Mouse (Mus musculus) embryonic facial prominence, embryonic 11.5 days (tissue): Measurements from ENCODE around the gene Gng12. TPM values are rescaled to one million over a fixed set of nuclear protein-coding genes. Genes with fewer than 3 reads are reported as not detected.

ENCODE experiments used
- ATAC-seq: fragments of 200-750 bp; cut with Nextera tagmentation; replicated peaks from 2 replicates; pipeline ENCODE4 v1.8.0; 2017; ENCODE audit warnings: low read depth; ENCODE audit not compliant: insufficient number of reproducible peaks, low FRiP score, low TSS enrichment
- DNase-seq: peaks from one replicate; pipeline ENCODE4 v3.0.0-alpha.2; 2015; ENCODE audit warnings: low spot score
- H3K27ac ChIP-seq: fragments of 300-500 bp; sonication (generic); replicated peaks from 2 replicates; pipeline ENCODE4 v1.5.1; 2014; ENCODE audit warnings: mild to moderate bottlenecking, low read depth, low read length, control low read depth
- H3K27me3 ChIP-seq: fragments of 300-500 bp; sonication (generic); 2 replicates; pipeline ENCODE4 v1.6.1; 2014; ENCODE audit warnings: mild to moderate bottlenecking, low read length, moderate library complexity, mixed read lengths; ENCODE audit not compliant: control insufficient read depth, insufficient read depth
- H3K36me3 ChIP-seq: fragments of 300-500 bp; sonication (generic); replicated peaks from 2 replicates; pipeline ENCODE4 v1.6.1; 2014; ENCODE audit warnings: low read depth, mild to moderate bottlenecking, low read length, moderate library complexity, mixed read lengths; ENCODE audit not compliant: control insufficient read depth, insufficient read depth
- H3K4me1 ChIP-seq: fragments of 300-500 bp; sonication (generic); 2 replicates; pipeline ENCODE4 v1.6.1; 2014; ENCODE audit warnings: low read length, mixed read lengths; ENCODE audit not compliant: control insufficient read depth, insufficient read depth
- H3K4me2 ChIP-seq: fragments of 300-500 bp; sonication (generic); 2 replicates; pipeline ENCODE4 v1.6.1; 2014; ENCODE audit warnings: low read depth, mild to moderate bottlenecking, control low read depth, low read length, moderate library complexity
- H3K4me3 ChIP-seq: fragments of 300-500 bp; sonication (generic); 2 replicates; pipeline ENCODE4 v1.5.1; 2014; ENCODE audit warnings: low read depth, low read length, control low read depth
- H3K9ac ChIP-seq: fragments of 300-500 bp; sonication (generic); replicated peaks from 2 replicates; pipeline ENCODE4 v1.6.1; 2014; ENCODE audit warnings: mild to moderate bottlenecking, control low read depth, low read length
- H3K9me3 ChIP-seq: fragments of 300-500 bp; sonication (generic); replicated peaks from 2 replicates; pipeline ENCODE4 v1.6.1; 2016; ENCODE audit warnings: mild to moderate bottlenecking, low read length, inconsistent platforms, mixed read lengths; ENCODE audit not compliant: control insufficient read depth
- WGBS: fragments of 180-500 bp; shearing (Covaris S2); extraction: QIAGEN DNeasy Blood & Tissue Kit; methylation state at CpG from one replicate; pipeline ENCODE4 v1.1.7; 2014; 5-methylcytosine and 5-hydroxymethylcytosine counted together
- polyA plus RNA-seq: library from polyadenylated mRNA; unstranded; fragments of >200 nt; fragmentation: Nextera tagmentation; extraction: Ambion mirVana; gene quantifications from 2 replicates; pipeline ENCODE4 v1.2.1, GENCODE M21; 2014

The Gng12 gene
- polyA plus RNA-seq, 1 experiment from 2014 or later = 67.0 TPM

DNA sequence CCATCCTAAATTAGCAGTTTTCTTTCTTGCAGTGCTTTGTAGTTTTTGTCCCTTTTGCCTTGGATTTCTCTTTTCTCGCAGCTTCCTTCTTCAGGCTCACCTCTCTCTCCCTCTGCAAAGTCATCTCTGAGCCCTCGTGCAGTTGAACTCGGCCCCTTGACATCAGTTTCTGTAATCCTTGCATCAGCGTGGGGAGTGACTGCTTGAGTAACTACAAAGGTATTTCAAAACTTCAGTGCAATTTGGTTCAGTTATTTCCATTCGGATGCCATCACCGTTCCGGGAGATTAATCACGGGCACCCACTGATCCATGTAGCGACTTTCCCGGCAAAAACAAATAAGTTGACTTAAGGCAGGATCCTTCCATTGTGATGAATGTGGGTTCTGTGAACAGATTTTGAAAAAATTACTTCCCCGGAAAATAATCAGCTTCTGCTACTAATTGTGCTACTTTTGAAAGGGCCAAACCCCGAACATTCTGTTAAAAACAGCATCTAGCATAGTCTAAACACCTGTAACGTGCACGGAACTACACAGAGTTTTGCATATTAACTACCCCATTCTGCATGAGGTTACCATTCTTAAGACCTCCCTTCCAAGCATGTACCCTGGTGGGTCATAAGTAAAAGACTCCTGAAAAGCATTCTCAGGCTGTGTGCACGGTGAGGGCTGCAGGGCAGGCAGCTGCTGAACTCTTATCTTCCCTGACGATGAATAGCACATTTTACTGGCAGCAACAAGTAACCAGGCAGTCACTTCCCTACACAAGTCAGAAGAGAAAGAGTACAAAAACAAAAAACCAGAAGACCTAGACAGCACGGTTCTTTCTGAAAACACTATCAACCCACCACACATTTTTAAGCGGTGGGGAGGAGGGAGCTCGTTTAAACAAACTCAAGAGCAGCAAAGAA, 139.4 kb downstream of the Gng12 start:
- H3K9ac ChIP-seq = peak overlapping the region; percentile 77
- ATAC-seq (no peak), DNase-seq (no peak)
- H3K4me2 ChIP-seq = peak overlapping the region; percentile 48
- WGBS = 12% methylated on average over 19 of the region's 19 CpGs
- no peaks in the 10 kb centered on the region for H3K4me1 ChIP-seq
- H3K9me3 ChIP-seq = no peaks in the 10 kb centered on the region
- no peaks in the 10 kb centered on the region for H3K36me3 ChIP-seq
- H3K27me3 ChIP-seq = no peaks in the 10 kb centered on the region
- peak overlapping the region; percentile 73 for H3K4me3 ChIP-seq
- 0 out of 2 replicates have a peak overlapping the region, but pooled peaks have one; percentile 84 for H3K27ac ChIP-seq

DNA sequence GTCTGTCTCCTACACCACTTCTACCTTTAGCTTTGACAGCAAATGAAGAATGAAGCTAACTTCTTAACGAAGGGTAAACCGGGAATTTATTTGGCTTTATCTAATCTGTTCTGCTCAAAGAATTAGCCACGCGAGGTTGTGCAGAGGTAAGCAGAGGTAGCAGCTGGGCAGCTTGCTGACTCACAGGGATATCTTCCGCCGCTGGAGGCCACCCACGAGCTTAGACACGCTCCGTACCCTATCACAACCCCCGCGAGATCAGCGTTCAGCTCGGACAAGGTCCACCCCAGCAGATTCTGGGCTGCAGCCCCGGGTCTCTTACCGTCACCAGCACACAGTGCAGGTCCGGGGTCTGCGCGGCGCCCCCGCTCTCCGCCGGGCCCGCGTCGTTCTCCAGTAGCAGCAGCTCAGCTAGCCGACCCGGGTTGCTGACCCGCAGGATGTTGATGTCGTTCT, 140.2 kb downstream of the Gng12 start:
- no peaks in the 10 kb centered on the region for H3K36me3 ChIP-seq
- no peaks in the 10 kb centered on the region for H3K27me3 ChIP-seq
- under 1% methylated on average over 29 of the region's 29 CpGs for WGBS
- ATAC-seq (peak; percentile 76), DNase-seq (peak; percentile 90)
- no peaks in the 10 kb centered on the region; the same call in 1 of the 2 replicates for H3K4me1 ChIP-seq
- H3K9me3 ChIP-seq = no peaks in the 10 kb centered on the region
- peak overlapping the region; percentile 73 for H3K4me3 ChIP-seq
- peak overlapping the region; percentile 84 for H3K27ac ChIP-seq
- peak overlapping the region; percentile 48 for H3K4me2 ChIP-seq
- peak overlapping the region; percentile 77 for H3K9ac ChIP-seq

DNA sequence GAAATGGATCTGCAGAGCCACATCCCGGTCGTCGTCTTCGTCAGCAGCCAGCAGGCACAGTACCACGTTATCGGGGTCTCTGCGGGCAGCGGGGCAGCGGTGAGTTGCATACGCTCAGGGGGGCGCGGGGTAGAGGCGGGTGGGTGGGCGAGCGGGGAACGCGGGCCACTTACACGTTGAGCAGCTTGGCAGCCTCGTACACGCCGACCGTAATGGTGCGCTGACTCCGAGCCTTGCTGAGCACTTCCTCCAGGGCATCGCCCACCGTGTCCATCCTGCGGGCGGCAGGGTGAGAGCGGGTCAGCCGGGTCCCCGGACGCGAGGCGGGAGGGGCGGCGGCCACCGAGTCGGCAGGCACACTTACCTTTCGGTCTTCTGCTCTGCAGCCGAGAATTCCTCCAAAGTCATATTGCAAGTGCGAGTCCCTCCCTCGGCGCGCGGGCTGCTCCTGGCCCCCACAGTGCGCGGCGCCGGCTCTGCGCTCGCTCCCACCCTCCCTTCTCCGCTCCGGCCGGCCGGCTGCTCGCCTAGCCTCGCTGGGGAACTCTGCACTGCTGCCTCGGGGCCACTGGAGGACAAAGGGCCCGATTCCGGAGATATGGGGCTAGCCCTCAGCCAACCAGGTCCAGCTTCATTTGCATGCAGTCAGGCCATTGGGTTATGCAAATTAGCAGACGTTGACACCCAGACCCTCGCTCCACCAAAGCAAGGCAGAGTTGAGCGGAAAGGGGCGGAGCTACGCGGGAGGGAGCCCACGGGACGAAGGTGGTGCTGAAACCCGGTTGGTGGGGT, 140.8 kb downstream of the Gng12 start, which contains the start of gene Gadd45a:
Gene Gadd45a (minus strand): TSS at position 621 of the 792 bp plus-strand sequence.
- WGBS = under 1% methylated on average over 69 of the region's 69 CpGs
- no peaks in the 10 kb centered on the region for H3K27me3 ChIP-seq

DNA sequence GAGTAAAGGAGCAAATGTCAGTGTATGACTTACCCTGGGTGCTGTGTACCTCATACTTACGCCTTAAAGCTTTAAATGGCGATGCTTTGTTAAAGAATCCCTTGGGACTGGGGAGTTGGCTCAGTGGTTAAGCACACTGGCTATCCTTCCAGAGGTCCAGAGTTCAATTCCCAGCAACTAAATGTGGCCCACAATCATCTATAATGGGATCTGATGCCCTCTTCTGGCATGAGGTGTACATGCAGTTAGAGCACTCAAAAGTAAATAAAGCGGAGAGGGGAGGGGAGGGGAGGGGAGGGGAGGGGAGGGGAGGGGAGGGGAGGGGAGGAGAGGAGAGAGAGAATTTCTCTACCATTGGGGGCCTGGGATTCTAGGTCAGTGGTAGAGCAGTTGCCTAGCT, 142.8 kb downstream of the Gng12 start:
- no peaks in the 10 kb centered on the region; the same call in 1 of the 2 replicates for H3K4me1 ChIP-seq
- H3K9ac ChIP-seq = no peak overlapping the region
- no peaks in the 10 kb centered on the region for H3K9me3 ChIP-seq
- DNase-seq = no peak
- H3K4me3 ChIP-seq = no peak overlapping the region
- 98% methylated on average over 2 of the region's 3 CpGs for WGBS
- no peak for ATAC-seq
- H3K27me3 ChIP-seq = no peaks in the 10 kb centered on the region
- no peak overlapping the region for H3K4me2 ChIP-seq
- no peaks in the 10 kb centered on the region for H3K36me3 ChIP-seq
- no peak overlapping the region for H3K27ac ChIP-seq

More for the DNA sequence above, 140.8 kb downstream of the Gng12 start, which contains the start of gene Gadd45a:
- peak within 1 kb of the TSS; percentile 84 for H3K27ac ChIP-seq
- peak; percentile 97 for DNase-seq
- H3K4me1 ChIP-seq = no peaks in the 10 kb centered on the region; the same call in 1 of the 2 replicates
- peak; percentile 99 for ATAC-seq
- peak within 1 kb of the TSS; percentile 77 for H3K9ac ChIP-seq
- H3K9me3 ChIP-seq = no peaks in the 10 kb centered on the region
- H3K36me3 ChIP-seq = no peaks in the 10 kb centered on the region
- peak within 1 kb of the TSS; percentile 48 for H3K4me2 ChIP-seq
- H3K4me3 ChIP-seq = peak within 1 kb of the TSS; percentile 73

DNA sequence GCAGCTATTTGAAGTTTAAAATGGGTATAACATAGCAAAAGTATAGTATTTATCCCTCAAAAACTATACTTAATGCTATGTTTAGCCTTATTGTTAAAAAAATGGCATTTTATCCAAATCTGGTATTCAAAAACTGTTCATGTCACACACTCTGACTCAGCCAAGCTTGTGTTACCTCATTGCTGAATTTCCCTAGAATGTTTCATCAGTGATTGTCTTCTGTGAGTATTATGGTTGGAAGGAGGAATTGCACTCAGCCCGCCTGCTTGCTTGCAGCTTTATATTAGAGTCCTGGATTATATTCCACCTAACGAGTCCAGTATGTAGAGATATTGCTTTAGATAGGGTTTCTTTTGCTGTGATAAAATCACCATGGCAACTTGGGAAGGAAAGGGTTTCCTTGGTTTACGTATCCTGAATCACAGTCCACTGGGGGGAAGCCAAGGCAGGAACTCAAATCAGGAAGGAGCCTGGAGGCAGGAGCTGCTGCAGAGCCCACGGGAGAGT, 144.8 kb downstream of the Gng12 start:
- no peak overlapping the region for H3K4me3 ChIP-seq
- no peaks in the 10 kb centered on the region; the same call in 1 of the 2 replicates for H3K4me1 ChIP-seq
- WGBS = 48% methylated on average over 4 of the region's 4 CpGs
- ATAC-seq (no peak), DNase-seq (no peak)
- no peaks in the 10 kb centered on the region for H3K9me3 ChIP-seq
- no peak overlapping the region for H3K4me2 ChIP-seq
- H3K27me3 ChIP-seq = no peaks in the 10 kb centered on the region
- no peak overlapping the region for H3K27ac ChIP-seq
- H3K9ac ChIP-seq = no peak overlapping the region
- no peaks in the 10 kb centered on the region for H3K36me3 ChIP-seq

DNA sequence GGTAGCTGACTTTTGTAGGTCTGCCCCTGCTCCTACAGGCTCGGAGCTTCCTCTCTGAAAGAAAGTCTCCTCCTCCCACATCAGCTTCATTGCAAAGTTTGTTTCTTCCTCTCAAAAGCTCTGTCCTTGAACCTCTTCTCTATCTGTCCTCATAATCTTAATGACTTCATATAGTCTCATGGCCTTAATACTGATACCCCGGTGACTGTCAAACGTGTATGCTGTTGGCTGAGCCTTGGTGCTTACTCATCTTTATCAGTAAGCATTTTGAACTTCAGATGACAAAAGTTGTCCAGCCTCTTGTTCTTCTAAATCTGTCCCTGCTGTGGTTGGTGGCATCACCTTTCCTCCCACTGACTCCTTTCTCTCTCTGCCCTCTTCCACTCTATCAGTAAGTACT, 149.2 kb downstream of the Gng12 start:
- Histone ChIP-seq H3K4me2 (no peak overlapping the region), H3K27me3 (no peaks in the 10 kb centered on the region), H3K9ac (no peak overlapping the region), H3K4me1 (no peaks in the 10 kb centered on the region; the same call in 1 of the 2 replicates), H3K4me3 (no peak overlapping the region), H3K9me3 (no peaks in the 10 kb centered on the region), H3K27ac (no peak overlapping the region), H3K36me3 (no peaks in the 10 kb centered on the region)
- 87% methylated on average over 3 of the region's 3 CpGs for WGBS
- ATAC-seq (no peak), DNase-seq (no peak)

DNA sequence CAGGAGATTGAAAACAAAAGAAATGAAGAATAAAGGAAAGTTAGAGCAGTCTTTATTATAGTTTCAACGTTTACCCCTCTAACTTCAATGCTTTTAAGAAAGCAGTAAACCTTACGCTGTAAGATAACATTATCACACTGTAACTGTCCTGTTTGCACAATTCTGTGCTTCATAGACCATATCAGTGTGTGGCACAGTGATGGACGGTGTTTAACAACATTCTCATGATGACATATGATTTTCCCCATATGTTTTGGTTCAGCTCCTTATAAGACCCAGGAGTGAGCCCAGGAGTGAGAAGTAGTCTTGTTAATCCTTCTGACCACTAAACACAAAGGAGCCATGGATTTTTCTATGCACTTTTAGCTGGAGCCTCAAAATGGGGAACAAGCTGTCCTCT, 150.7 kb downstream of the Gng12 start:
- no peak for DNase-seq
- Histone ChIP-seq H3K36me3 (no peaks in the 10 kb centered on the region), H3K4me2 (no peak overlapping the region), H3K9ac (no peak overlapping the region), H3K27me3 (no peaks in the 10 kb centered on the region), H3K9me3 (no peaks in the 10 kb centered on the region), H3K4me3 (no peak overlapping the region), H3K27ac (no peak overlapping the region), H3K4me1 (no peaks in the 10 kb centered on the region)
- 80% methylated on average over 3 of the region's 3 CpGs for WGBS
- ATAC-seq = no peak
